Mouse (Mus musculus): Measurements from ENCODE around the gene Psmg4.
A peak's percentile ranks its signal among the peaks of the same experiment; 100 is the strongest.

The Psmg4 gene

DNA sequence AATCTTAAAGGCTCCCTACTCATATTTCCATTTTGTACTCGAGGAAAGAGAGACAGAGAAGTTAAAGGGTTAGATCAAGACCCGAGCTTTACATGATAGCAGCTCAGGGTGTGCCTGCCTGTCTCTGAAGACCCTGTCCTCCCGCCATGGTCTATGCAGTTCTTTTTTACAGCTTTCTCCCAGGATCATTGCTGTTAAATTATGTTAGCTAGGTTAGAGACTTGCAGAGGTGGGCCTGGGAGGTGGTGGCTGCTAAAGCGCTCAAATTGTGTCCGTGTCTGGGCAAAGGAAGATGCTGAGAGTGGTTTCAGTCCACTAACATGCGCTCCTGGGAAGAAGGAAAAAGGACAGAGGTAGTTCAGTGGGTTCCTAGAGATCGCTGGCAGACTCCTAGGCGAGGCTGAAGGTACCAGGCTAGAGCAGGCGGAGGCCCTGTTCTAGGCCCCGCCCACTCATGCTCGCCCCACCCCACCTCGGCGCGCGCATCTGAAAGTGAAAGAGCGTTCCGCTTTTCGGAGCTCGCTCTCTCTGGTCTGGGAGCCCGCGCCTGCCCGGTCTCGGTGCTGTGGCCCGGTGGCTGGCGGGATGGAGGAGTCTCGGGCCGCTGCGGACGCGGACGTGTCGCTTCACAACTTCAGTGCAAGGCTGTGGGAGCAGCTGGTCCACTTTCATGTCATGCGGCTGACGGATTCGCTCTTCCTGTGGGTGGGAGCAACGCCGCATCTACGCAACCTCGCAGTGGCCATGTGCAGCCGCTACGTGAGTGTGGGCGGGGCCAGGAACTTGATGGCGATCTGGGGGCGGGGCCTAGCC lies at the start of gene Psmg4:
TSS of gene Psmg4 (plus strand) at position 474 of the 813 bp plus-strand sequence.
- peak; percentile 95 to 99 for DNase-seq (ENCODE audit: inconsistent age in 2 of 2, low spot score in 1 of 2)

GRCm38 (mm10) chr13:34113086-34113485 lies 49.7 kb upstream of the Psmg4 start:
- peak in 1 of 2 experiments; percentile 8 for DNase-seq (ENCODE audit: inconsistent age in 2 of 2, low spot score in 1 of 2)

DNA sequence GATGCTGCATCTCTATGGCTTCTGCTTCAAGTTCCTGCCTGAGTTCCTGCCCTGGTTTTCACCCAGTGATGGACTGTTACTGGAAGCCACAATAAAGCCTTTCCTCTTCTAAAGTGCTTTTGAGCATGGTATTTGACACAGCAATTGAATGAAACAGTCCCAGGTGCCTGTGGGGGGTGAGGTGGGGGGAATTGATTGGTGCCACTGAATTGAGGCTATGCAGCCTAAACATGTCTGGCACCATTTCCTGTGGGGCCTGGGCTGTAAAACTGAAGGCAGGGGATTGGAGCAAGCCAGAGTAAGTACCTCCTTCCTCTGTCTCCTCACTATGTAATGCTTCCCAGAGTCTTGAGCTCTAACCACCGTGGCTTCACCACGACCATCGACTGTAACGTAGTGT lies 48.1 kb upstream of the Psmg4 start:
- DNase-seq (ENCODE audit: inconsistent age in 2 of 2, low spot score in 1 of 2): no peak

DNA sequence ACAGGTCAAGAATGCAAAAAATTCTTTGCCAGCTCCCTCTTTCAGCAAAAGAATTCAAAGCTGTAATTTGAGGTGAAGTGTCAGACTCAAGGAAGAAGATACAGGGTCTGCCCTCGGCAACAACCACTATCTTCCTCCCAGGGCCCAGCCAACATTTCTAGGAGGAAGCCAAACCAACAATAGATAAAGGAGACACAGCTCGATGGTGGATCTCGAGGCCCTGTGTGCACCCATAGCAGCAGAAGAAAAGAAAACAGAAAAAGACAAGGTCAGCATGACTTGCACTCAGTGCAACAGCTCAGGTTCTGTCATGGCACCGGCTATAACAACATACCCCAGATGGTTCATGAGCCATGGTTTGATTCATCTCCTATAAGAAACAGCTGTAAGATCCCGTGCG lies 46.3 kb upstream of the Psmg4 start:
- no peak for DNase-seq (ENCODE audit: inconsistent age in 2 of 2, low spot score in 1 of 2)

DNA sequence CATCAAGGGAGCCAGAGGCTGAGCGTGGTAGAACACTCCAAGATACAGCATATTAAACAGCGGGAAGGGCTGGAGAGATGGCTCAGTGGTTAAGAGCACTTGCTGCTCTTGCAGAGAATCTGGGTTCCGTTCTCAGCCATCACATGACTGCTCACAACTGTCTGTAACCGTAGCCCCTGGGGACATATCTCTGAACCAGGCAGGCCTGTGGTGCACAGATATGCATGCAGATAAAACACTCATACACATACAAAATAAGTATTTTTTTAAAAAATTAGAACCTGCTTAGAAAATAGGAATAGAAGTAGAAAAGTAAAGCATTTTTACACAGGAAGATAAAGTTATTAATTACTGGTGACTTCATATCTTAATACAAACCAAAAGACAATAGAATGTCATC lies 43.9 kb upstream of the Psmg4 start:
- no peak for DNase-seq (ENCODE audit: inconsistent age in 2 of 2, low spot score in 1 of 2)

GRCm38 (mm10) chr13:34119406-34119805 lies 43.4 kb upstream of the Psmg4 start:
- DNase-seq (ENCODE audit: inconsistent age in 2 of 2, low spot score in 1 of 2): no peak

GRCm38 (mm10) chr13:34120536-34120935 lies 42.2 kb upstream of the Psmg4 start:
- no peak for DNase-seq (ENCODE audit: inconsistent age in 2 of 2, low spot score in 1 of 2)

GRCm38 (mm10) chr13:34125711-34126110 lies 37.1 kb upstream of the Psmg4 start:
- DNase-seq (ENCODE audit: inconsistent age in 2 of 2, low spot score in 1 of 2): no peak

DNA sequence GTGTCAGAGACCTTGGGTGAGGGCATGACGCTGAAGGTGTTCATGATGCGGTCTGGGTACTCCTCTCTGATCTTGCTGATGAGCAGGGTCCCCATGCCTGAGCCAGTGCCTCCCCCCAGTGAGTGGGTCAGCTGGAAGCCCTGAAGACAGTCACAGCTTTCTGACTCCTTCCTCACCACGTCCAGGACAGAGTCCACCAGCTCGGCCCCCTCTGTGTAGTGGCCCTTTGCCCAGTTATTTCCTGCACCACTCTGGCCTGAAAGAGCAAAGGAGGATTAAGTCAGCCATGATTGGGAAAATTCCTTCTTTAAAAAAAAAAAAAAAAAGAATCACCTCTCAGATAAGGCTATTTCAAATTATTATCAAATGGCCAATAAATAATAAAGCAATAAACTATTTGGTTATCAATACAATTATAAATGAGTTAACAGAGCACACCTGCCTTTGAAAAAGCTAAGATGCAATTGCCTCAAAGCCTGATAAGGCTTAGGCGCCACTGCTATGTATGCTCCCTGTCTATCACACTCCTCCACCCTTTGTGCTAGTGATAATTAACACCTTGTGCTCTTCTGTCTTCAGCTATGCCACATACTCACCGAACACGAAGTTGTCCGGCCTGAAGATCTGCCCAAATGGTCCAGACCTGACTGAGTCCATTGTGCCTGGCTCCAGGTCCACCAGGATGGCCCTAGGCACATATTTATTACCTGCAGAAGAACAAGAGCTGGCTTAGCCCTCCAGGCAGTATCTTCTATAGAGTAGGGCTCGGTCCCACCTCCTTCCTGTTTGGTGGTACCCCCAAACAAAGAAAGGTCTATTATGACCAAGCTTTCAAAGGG lies 34.3 kb upstream of the Psmg4 start:
- DNase-seq (ENCODE audit: inconsistent age in 2 of 2, low spot score in 1 of 2): no peak

DNA sequence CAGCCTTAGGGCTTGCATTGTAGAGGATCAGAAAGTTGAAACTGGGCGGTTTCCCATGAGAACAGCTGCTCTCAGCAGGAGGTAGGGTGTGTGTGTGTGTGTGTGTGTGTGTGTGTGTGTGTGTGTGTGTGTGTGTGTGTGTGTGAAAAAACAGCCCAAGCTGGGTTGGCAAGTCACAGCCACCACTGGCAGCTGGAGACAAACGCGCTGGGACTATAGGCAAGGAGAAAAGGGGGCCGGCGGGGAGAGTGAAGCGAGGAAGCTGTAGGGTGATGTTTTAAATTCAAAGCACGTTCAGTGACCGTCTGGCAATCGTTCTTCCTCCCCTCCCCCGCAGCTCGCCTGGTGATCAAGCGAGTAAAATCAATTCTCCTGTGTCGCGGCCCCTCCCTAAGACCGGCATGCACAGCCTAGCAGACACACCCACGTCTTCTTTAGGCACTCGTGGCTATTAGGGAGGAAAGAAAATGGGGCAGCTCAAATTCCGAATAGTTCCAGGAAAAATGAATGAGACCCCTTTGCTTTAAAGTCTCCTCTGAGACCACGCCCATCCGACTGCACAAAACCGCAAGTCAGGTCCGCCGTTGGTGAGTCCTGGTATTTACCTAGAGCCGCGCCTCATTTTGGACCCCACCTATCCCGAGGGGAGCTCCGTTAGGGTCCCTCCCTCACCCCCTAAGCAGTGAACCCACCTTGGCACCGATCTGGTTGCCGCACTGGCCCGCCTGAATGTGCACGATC lies 33.1 kb upstream of the Psmg4 start:
- peak; percentile 18 to 51 for DNase-seq (ENCODE audit: inconsistent age in 2 of 2, low spot score in 1 of 2)

- DNase-seq (ENCODE audit: inconsistent age in 2 of 2, low spot score in 1 of 2): peak in 1 of 2 experiments; percentile 18
Measured at GRCm38 (mm10) chr13:34130226-34130731, 32.5 kb upstream of the Psmg4 start, which contains the start of gene Tubb2b. Gene Tubb2b, minus strand, starts transcription at chr13:34130466.

DNA sequence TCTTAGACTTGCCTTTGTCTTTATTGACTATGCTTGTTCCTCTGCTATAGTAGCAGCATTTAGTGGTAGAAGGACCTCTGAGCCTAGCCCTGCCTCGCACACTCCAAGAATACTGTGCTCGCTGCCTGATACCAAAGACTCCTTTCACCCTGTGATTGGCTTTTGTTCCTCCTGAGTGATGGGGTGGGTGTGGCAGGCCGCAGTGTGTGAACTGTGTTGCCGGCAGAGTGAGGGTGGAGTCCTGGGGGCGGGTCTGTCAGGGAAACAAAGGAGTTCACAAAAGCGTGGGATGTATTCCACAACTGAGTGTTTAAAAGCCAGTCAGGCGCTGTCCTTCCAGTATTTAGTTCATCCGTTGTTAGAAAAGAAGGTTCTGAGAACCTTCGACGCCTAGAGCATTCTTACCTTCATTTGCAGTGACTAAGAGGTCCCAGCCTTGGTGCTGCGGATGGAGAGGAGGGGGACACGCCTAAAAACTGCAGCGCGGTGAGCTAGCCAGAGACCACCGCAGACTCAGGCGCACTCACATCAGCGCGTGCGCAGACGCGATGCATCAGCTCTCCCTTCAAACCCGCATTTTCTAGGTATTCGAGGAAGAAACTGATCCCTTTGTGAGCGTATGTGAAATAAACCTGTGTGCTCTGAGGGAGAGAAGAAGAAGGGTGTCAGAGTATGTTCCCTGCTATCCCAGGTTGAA lies 31.6 kb upstream of the Psmg4 start:
- peak in 1 of 2 experiments; percentile 60 for DNase-seq (ENCODE audit: inconsistent age in 2 of 2, low spot score in 1 of 2)

DNA sequence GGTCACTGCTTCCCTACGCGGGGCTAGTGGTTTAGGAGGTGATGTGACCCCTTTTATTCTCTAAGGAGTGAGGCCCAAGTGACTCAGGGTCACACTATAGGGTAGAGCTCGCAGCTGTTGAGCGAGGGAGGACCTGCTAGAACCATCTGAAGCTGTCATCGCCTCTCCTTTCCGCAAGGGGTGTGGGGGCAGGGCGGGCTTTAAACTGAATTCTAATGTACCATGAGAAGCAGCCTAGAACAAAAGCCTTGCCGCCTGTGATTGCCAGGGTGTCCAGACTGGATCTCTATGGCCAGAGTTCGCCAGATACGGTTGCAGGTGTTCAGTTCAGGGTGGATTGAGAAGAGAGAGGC lies 31.1 kb upstream of the Psmg4 start:
- peak; percentile 10 to 48 for DNase-seq (ENCODE audit: inconsistent age in 2 of 2, low spot score in 1 of 2)

GRCm38 (mm10) chr13:34132299-34132698 lies 30.5 kb upstream of the Psmg4 start:
- no peak for DNase-seq (ENCODE audit: inconsistent age in 2 of 2, low spot score in 1 of 2)

DNA sequence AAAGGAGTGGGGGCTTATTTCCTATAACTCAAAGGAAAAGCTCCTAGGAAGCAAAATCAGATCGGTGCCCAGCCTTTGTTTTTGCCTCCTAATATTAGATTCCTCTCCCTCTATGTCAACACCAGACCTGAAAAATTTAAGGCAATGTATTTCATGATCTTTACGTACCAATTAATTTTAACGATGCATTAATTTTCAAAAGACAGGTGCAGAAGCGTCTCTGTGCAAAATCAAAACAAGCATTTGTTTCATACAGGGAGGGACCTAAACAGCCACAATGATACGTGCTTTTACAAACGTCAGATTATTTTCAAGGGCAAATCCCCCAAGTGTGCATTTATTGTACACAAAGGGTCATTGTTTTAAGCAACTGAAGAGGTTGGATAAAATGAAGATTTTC lies 29.9 kb upstream of the Psmg4 start:
- DNase-seq (ENCODE audit: inconsistent age in 2 of 2, low spot score in 1 of 2): no peak

- no peak for DNase-seq (ENCODE audit: inconsistent age in 2 of 2, low spot score in 1 of 2)
Measured at GRCm38 (mm10) chr13:34133326-34134071, 29.3 kb upstream of the Psmg4 start.

DNA sequence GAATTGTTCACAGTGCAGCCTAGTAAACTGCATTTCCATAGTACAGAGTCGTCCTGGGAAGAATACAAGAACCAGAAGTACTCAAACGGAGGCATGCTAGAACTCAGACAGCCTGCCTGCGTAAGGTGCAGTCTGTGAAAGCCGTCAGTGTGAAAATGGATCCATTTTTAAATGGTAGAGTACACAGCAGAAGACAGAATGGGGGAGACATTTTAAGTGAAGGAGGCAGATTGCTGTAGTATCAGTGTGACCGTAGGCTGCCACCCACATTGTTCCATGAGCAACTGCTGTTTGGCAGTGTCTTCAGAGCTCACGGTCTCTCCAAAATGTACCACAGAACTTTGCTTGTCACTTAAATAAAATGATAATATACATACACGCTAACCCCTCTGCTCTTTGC lies 28.5 kb upstream of the Psmg4 start:
- no peak for DNase-seq (ENCODE audit: inconsistent age in 2 of 2, low spot score in 1 of 2)

- DNase-seq (ENCODE audit: inconsistent age in 2 of 2, low spot score in 1 of 2): no peak
Measured at GRCm38 (mm10) chr13:34136605-34137004, 26.2 kb upstream of the Psmg4 start.

DNA sequence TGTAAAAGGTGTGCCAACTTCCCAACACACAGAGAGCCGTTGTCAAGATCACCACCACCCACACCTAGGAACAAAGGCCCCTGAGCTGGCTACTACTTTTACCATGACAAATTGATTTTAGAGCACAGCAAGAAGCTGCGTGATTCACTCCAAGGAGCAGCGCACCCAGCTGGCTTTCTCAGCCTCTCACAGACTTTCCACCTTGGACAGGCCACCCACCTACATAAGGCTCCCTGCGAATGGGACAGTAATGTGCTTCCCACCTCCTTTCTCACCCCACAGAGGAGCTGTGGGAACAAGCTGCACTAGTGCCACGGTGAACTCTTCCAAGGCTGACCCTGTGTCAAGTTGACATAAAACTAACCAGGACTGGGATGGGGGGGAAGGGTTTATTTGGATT lies 19.4 kb upstream of the Psmg4 start:
- no peak for DNase-seq (ENCODE audit: inconsistent age in 2 of 2, low spot score in 1 of 2)

- no peak for DNase-seq (ENCODE audit: inconsistent age in 2 of 2, low spot score in 1 of 2)
Measured at GRCm38 (mm10) chr13:34146916-34147315, 15.8 kb upstream of the Psmg4 start.
